Mouse (Mus musculus) frontal cortex, postnatal 25 days (tissue): ENCODE data around the gene Uggt2.
"Not testable (repeated sequence)": the region's sequence is repeated elsewhere in the genome, so short reads cannot be mapped to it uniquely, and the experiment has no call there.

Source experiments
- DNase-seq, 2 experiments: peaks; one replicate each; pipeline ENCODE4 v3.0.0; 2022; ENCODE audit warnings: low spot score in 2 of 2

Gene Uggt2

DNA sequence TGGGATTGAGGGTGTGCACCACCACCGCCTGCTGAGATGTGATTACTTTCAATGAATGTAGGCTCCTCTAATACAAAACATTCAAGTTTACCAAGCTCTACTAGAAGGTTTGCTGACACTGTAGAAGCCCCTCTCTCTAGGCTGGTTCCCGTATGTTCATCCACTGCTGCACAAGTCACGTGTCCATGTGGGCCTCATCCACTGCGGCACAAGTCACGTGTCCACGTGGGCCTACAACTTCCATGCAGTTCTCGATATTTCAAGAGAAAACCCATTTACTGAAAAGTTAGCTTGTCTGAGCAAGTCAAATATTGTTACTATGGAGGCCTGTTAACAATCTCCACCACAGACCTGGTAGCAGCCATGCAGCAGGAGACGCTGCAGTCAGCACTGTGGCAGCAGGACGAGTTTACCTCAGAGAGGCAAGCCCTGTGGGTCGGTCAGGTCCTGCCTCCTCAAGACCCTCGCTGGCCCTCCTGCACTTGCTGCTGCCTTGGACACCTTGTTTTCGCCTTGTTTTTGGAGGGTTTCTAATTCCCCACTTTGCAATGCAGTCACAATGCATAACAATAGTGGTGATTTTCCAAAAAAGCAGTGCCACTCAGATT, 62.0 kb downstream of the Uggt2 start:
- DNase-seq = no peak

GRCm38 (mm10) chr14:119027675-119028253, 71.5 kb downstream of the Uggt2 start:
- no peak for DNase-seq

DNA sequence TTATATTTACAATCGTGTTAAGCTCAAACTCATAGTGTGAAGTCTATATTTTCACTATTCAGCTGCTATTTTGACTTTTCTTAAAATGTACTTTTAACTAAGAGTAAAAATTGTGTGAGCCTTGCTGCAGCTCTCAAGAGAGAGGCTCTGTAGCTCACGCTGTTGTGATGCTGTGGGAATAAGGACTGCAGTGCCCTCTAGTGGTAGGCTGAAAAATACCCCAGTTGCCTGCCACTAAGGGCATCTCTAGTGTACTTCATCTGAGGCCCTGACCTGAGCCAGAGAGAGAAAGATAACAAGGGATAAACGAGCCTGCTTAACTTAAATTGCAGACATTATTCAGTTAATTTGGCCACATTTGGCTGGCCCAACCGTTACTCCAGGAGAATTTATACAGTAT, 72.1 kb downstream of the Uggt2 start:
- DNase-seq = peak in 1 of 2 experiments; percentile 33

- DNase-seq = no peak
Measured at GRCm38 (mm10) chr14:119025889-119026288, 73.3 kb downstream of the Uggt2 start.

DNA sequence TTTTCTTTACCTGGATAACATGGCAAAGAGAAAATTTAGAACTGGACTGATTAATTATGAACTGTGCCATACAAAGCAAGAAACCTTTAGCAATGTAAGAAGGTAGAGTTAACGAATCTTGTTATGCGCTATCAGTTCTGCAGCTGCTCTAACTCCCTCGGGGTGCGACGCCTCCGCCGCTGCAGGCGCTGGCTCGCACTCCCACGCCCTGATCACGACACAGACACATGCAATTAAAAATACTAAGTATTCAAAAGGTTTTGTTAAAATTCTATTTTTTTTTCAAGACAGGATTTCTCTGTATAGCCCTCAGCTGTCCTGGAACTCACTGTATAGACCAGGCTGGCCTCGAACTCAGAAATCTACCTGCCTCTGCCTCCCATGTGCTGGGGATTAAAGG, 85.7 kb downstream of the Uggt2 start:
- DNase-seq = no peak

DNA sequence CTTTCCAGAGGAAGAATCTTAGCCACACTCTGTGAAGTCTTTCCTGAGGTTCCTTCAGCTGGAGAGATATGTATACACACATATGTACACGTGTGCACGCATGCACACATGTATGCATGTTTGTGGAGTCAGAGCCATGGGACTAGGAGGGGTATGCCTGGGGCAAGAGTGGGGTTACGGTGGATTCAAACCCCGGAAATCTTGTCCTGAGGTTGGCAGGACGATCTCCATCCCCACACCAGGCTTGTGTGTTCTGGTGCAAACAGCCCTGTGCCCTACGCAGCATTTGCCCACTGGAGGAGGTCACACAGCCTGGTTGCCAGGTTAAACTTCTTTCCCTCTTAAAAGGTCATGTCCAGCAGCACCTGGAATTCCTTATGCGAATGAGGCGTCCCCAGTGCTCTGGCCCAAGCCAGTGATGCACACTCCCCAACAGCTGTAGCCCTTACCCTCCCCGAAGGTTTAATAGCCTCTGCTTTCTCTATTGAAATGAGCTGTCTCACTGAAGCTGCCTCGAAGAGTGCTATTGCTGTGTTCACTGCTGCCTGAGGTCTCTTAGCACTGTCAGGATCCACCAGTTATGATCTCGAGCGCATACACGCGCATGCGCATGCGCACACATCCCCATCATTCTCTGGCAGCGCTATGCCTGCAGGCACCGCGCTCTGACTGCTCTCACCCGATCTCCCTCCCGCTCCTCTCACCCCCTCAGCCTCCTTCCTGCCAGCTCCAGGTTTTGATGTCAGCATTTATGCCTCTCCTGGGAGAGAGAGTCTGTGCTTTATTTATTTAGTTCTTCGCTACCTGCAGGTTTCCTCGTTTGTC, 86.4 kb downstream of the Uggt2 start:
- DNase-seq = peak in 1 of 2 experiments; percentile 66

DNA sequence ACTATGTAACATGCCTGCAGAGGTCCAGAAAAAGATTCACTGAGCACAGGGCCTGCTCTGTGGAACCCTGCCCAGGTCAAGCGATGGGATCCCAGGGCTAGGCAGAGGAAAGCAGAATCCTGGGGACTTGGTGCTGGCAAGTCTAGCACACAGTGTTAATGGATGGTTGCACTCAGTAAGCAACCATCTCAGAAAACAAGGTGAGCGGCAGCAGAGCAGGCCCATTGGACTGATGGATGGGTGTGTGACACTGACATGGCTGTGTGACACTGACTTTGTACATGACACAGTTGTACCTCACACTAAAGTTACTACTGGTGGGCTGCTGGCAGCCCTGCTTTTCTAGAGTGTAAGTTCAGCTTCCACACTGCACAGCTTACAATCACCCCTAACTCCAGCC, 89.7 kb downstream of the Uggt2 start:
- no peak for DNase-seq

GRCm38 (mm10) chr14:119008031-119008590, 91.1 kb downstream of the Uggt2 start:
- DNase-seq = no peak

- peak; percentile 96 to 97 for DNase-seq
Measured at GRCm38 (mm10) chr14:119007103-119007951, 91.9 kb downstream of the Uggt2 start.

- no peak for DNase-seq
Measured at GRCm38 (mm10) chr14:119006441-119007102, 92.7 kb downstream of the Uggt2 start.

GRCm38 (mm10) chr14:119005834-119006233, 93.4 kb downstream of the Uggt2 start:
- no peak for DNase-seq

DNA sequence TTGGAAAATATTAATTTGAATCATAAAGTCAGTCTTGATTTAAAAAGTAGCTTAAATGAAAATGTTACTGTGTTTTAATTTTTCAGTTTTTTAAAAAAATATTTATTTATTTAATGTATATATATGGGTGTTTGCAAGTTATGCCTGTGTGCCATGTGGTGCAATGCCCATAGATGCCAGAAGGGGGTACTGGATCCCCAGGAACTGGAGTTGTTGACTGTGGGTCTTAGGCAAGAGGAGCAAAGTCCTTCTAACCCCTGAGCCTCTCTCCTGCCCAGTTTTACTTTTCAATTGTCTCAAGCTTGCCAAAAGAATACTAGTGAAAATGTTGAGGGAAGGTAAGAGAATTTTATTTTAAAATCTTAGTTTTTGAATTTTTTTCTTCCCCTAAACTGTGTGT, 95.9 kb downstream of the Uggt2 start:
- DNase-seq = no peak

DNA sequence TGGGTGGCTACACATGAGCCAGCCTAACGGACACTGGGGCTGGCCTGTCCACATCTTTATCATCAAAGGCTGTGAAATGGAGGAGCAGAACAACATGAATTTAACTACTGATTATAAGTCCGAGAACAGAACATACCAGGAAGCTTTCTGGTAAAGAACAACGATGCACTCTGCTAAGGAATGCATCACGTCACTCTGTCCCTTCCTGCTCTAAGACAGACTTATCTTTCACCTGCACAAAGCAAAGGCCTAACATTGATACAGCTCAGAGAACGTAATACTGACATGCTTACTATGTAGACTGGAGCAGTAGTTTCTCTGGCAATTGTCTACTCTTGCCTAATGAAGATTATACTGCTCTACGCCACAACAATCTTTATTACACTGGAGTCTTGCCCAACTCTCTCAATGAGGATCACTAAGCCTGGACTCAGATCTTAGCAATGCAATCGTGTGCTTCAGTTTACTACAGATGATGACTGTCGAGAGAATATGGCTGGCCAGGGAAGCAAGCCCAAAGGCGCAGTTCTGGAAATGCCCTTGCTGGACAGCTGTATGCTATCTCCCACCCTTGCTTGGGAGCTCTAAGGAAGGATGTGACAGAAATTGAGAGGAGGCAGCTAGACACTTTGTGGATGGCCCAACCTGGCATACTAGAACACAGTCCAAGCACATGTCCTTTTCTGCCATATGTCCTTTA, 103.9 kb downstream of the Uggt2 start:
- no peak for DNase-seq

DNA sequence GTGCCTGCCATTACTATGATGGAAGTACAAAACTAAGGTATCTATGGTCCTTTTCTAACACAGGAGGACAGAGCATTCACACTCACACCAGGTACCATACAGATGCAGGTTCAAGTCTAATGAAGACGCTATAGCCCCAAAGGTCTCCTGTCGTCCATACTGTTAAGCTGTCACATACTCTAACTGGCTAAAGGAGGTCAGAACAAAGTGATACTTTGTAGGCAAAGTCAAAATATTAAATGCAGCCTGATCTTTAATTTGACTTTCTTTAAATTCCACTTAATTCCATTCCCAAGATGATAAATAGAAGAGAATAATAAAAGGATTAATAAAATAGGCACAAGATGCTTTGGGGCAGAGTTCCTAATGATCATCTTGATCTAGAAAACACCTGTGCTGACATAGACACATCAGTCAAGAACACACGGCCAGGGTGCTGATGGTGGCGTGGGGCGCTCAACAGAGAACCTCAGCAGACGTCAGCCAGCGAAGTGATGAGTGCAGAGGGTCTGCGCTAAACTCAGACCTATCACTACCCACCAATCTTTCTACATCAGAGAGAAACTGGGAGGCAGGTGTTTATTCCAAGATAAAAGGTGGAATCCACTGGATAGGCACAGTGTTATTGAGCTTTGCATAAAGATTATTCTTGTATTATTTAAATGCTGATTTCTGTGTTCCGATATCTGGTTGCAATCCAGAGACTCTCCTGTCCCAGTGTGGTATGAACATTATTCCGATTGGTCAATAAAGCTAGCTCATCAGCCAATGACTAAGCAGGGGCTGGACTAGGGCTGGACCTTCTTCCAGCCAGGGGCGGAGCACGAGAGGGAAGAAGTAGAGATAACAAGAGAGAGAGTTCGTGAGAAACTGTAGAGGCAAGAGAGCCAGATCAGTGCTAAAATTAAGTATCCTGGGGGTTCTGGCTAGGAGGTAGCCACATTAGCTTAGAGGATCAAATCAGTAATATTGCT, 111.4 kb downstream of the Uggt2 start:
- DNase-seq = no peak

DNA sequence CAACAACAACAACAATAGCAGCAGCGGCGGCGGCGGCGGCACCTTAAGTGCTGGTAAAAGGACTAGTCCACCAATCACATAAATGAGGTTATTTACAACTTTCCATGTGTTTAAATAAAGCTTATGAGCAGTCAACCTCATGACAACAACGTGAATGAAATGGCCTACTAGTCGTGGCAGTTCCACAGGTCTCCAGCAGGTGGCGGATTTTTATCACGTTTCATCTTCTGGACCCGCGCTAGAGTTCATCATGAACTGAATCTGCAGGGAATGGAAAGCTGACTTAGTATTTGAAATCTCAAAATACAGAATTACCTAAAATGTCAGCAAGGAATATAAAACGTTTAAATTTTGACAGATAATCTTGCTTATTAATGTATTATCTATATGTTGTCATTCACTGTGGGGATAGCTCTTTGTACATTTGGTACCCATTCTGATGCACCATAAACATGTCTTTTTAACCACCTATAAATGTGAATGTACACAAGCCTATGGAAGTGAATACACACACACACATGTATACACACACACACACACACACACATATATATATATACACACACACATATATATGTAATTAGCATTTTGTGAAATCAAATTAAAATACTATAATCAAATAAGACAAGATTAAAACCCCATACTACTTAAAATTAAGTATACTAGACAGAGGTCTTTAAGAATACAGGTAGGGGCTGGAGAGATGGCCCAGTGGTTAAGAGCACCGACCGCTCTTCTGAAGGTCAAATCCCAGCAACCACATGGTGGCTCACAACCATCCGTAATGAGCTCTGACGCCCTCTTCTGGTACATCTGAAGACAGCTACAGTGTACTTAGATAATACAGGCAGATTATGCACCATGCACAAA, 112.3 kb downstream of the Uggt2 start:
- DNase-seq = peak; percentile 63 to 65

- no peak for DNase-seq
Measured at GRCm38 (mm10) chr14:118984161-118984560, 115.1 kb downstream of the Uggt2 start.

DNA sequence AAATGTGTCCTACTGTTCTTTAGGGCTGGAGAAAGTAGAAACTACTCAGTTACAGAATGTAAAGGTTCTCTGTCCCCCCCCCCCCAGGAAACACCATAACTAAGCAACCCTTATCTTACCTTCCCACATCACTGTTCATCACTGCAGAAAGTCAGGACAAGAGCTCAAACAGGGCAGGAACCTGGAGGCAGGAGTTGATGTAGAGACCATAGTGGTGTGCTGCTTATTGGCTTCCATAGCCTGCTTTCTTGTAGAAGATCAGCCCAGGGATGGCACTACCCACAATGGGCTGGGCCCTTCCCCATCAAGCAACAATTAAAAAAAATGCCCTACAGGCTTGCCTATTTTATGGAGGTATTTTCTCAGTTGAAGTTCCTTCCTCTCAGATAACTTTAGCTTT, 115.8 kb downstream of the Uggt2 start:
- no peak for DNase-seq

- DNase-seq = not testable (repeated sequence)
Measured at GRCm38 (mm10) chr14:118982429-118983045, 116.7 kb downstream of the Uggt2 start.
